Mouse (Mus musculus): ENCODE data around the gene Ifnar2. TPM values are rescaled to one million over a fixed set of nuclear protein-coding genes. Genes with fewer than 3 reads are reported as not detected.

Ifnar2 gene
- total RNA-seq, 1 experiment, result 20.6 TPM

- no peak overlapping the region for H3K9ac ChIP-seq (ENCODE audit: insufficient read depth, low read depth, low read length, poor library complexity, severe bottlenecking)
- DNase-seq (ENCODE audit: low read depth, low spot score), result no peak
- no peak for TF ChIP-seq HCFC1 (IDR thresholded peaks at IDR 0.05; ENCODE audit: borderline replicate concordance, insufficient read depth, low read length)
- no peak overlapping the region for H3K4me3 ChIP-seq (ENCODE audit: insufficient read depth in 1 of 2, low read depth in 1 of 2, low read length in 2 of 2, poor library complexity in 1 of 2, severe bottlenecking in 1 of 2)
- no peak overlapping the region for H3K27ac ChIP-seq (ENCODE audit: insufficient read depth, low read depth, low read length, poor library complexity, severe bottlenecking)
- H3K4me1 ChIP-seq (ENCODE audit: control insufficient read depth in 2 of 2, insufficient read depth in 2 of 2, low read length in 2 of 2, poor library complexity in 1 of 2), result no peaks in the 10 kb centered on the region
- H3K36me3 ChIP-seq (ENCODE audit: control insufficient read depth, insufficient read depth, low read length, poor library complexity, severe bottlenecking), result no peaks in the 10 kb centered on the region
- no peaks in the 10 kb centered on the region for H3K9me3 ChIP-seq (ENCODE audit: control insufficient read depth, insufficient read depth, low read depth, low read length)
- in situ Hi-C loops (cut with MboI; ENCODE audit: low sequenced_read_pairs in 2 of 2, unreplicated experiment in 2 of 2), result no loop called here
Observed at GRCm38 (mm10) chr16:91450137-91451064, 77.8 kb downstream of the Ifnar2 start.

- Histone ChIP-seq H3K27ac (ENCODE audit: insufficient read depth, low read depth, low read length, poor library complexity, severe bottlenecking) (no peak overlapping the region), H3K9ac (ENCODE audit: insufficient read depth, low read depth, low read length, poor library complexity, severe bottlenecking) (no peak overlapping the region), H3K36me3 (ENCODE audit: control insufficient read depth, insufficient read depth, low read length, poor library complexity, severe bottlenecking) (no peaks in the 10 kb centered on the region), H3K4me1 (ENCODE audit: control insufficient read depth in 2 of 2, insufficient read depth in 2 of 2, low read length in 2 of 2, poor library complexity in 1 of 2) (no peaks in the 10 kb centered on the region), H3K9me3 (ENCODE audit: control insufficient read depth, insufficient read depth, low read depth, low read length) (no peaks in the 10 kb centered on the region), H3K4me3 (ENCODE audit: insufficient read depth in 1 of 2, low read depth in 1 of 2, low read length in 2 of 2, poor library complexity in 1 of 2, severe bottlenecking in 1 of 2) (no peak overlapping the region)
- TF ChIP-seq HCFC1 (IDR thresholded peaks at IDR 0.05; ENCODE audit: borderline replicate concordance, insufficient read depth, low read length), result no peak
- TF ChIP-seq CHD2 (IDR thresholded peaks at IDR 0.05; ENCODE audit: low read depth, low read length), result no peak
- no peak for TF ChIP-seq MAFK (IDR thresholded peaks at IDR 0.05; ENCODE audit: insufficient read depth, low read depth, low read length)
- TF ChIP-seq ZNF384 (IDR thresholded peaks at IDR 0.05; ENCODE audit: low read depth, low read length), result no peak
- TF ChIP-seq ZC3H11A (IDR thresholded peaks at IDR 0.05; ENCODE audit: borderline replicate concordance, low read depth, low read length), result no peak
- DNase-seq (ENCODE audit: low read depth, low spot score), result no peak
- in situ Hi-C loops (cut with MboI; ENCODE audit: low sequenced_read_pairs in 2 of 2, unreplicated experiment in 2 of 2), result no loop called here
Observed at GRCm38 (mm10) chr16:91451949-91452348, 79.4 kb downstream of the Ifnar2 start.

- in situ Hi-C loops (cut with MboI; ENCODE audit: low sequenced_read_pairs in 2 of 2, unreplicated experiment in 2 of 2), result no loop called here
- Histone ChIP-seq H3K4me3 (ENCODE audit: insufficient read depth in 1 of 2, low read depth in 1 of 2, low read length in 2 of 2, poor library complexity in 1 of 2, severe bottlenecking in 1 of 2) (no peak overlapping the region), H3K36me3 (ENCODE audit: control insufficient read depth, insufficient read depth, low read length, poor library complexity, severe bottlenecking) (no peaks in the 10 kb centered on the region), H3K27ac (ENCODE audit: insufficient read depth, low read depth, low read length, poor library complexity, severe bottlenecking) (no peak overlapping the region), H3K9ac (ENCODE audit: insufficient read depth, low read depth, low read length, poor library complexity, severe bottlenecking) (no peak overlapping the region), H3K4me1 (ENCODE audit: control insufficient read depth in 2 of 2, insufficient read depth in 2 of 2, low read length in 2 of 2, poor library complexity in 1 of 2) (no peaks in the 10 kb centered on the region), H3K9me3 (ENCODE audit: control insufficient read depth, insufficient read depth, low read depth, low read length) (no peaks in the 10 kb centered on the region)
- DNase-seq (ENCODE audit: low read depth, low spot score), result no peak
- TF ChIP-seq HCFC1 (IDR thresholded peaks at IDR 0.05; ENCODE audit: borderline replicate concordance, insufficient read depth, low read length) (no peak), ZC3H11A (IDR thresholded peaks at IDR 0.05; ENCODE audit: borderline replicate concordance, low read depth, low read length) (no peak), MAFK (IDR thresholded peaks at IDR 0.05; ENCODE audit: insufficient read depth, low read depth, low read length) (no peak), CHD2 (IDR thresholded peaks at IDR 0.05; ENCODE audit: low read depth, low read length) (no peak), ZNF384 (IDR thresholded peaks at IDR 0.05; ENCODE audit: low read depth, low read length) (no peak)
Observed at GRCm38 (mm10) chr16:91452363-91452896, 79.8 kb downstream of the Ifnar2 start.

Other genes starting within 250 kb of the Ifnar2 start
- gene Olig2, start 147.3 kb upstream of the Ifnar2 start, total RNA-seq (2012; rRNA removed), result 0.09 TPM in 1 of 2 replicates, not detected in the other
- 0.22 and 0.48 TPM in 2 replicates for gene Olig1, start 103.0 kb upstream of the Ifnar2 start, total RNA-seq (2012; rRNA removed)
- gene Gm21970, start 18.9 kb downstream of the Ifnar2 start, total RNA-seq (2012; rRNA removed), result not detected in 2 replicates
- 2.3 and 3.4 TPM in 2 replicates for gene Il10rb, start 33.4 kb downstream of the Ifnar2 start, total RNA-seq (2012; rRNA removed)
- 42.2 and 56.2 TPM in 2 replicates for gene Ifnar1, start 112.5 kb downstream of the Ifnar2 start, total RNA-seq (2012; rRNA removed)
- gene Ifngr2, start 174.3 kb downstream of the Ifnar2 start, total RNA-seq (2012; rRNA removed), result 7.0 and 8.8 TPM in 2 replicates
- 11.8 and 14.1 TPM in 2 replicates for gene Tmem50b, start 225.0 kb downstream of the Ifnar2 start, total RNA-seq (2012; rRNA removed)
- 1.6 and 1.7 TPM in 2 replicates for gene Dnajc28, start 246.2 kb downstream of the Ifnar2 start, total RNA-seq (2012; rRNA removed)